Mouse (Mus musculus): ENCODE measurements around the gene Ntrk3. TPM values are rescaled to one million over a fixed set of nuclear protein-coding genes. Genes with fewer than 3 reads are reported as not detected.

Ntrk3 gene
- polyA plus RNA-seq, 1 experiment from 2014 or later = 2.3 TPM

- H3K4me2 ChIP-seq (ENCODE audit: low read depth, low read length) = no peak overlapping the region
- H3K9me3 ChIP-seq (replicated peaks; ENCODE audit: control insufficient read depth, low read length) = no peaks in the 10 kb centered on the region
- no peak overlapping the region for H3K9ac ChIP-seq (ENCODE audit: low read length)
- H3K36me3 ChIP-seq (ENCODE audit: control insufficient read depth, insufficient read depth) = no peaks in the 10 kb centered on the region
- no peaks in the 10 kb centered on the region for H3K4me1 ChIP-seq (ENCODE audit: control insufficient read depth, insufficient read depth, low read length)
- no peak overlapping the region for H3K4me3 ChIP-seq (ENCODE audit: low read length)
- no peak overlapping the region for H3K27ac ChIP-seq (ENCODE audit: low read length)
- WGBS = 58% methylated on average over 9 of the region's 9 CpGs
- H3K27me3 ChIP-seq (ENCODE audit: control insufficient read depth, insufficient read depth, low read length) = no peaks in the 10 kb centered on the region
- ATAC-seq (replicated peaks; ENCODE audit: extremely low read depth, insufficient read depth, low FRiP score) = no peak
Measured at GRCm38 (mm10) chr7:78619818-78620577, 117.8 kb downstream of the Ntrk3 start.

DNA sequence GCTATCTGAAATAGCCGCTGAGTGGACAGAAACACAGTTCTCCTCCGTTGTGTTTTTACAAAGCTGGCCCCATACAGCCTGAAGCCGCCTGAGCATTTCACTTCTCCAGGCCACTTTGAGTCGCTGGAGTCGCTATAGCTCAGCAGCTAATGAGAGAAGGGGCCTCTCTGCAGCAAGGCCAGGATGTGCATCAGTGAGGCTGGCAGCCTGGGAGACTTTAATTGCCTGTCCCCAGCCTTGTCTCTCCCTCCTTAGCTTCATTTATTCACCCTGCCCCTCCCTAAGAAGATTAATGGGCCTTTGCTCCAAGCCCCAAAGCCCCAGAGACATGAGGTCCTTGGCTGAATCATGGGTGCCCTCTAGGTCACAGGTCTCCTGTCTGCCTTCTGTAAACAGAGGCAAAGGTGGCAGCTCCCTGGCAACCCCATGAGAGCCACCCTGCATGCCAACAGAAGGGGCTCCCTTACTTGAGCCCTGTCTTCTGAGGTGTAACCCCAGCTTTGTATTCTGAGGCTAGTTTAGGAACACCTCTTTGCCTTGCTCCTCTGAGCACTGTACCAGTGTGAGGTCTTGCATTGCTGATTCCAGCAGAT lies 132.2 kb downstream of the Ntrk3 start:
- 26% methylated on average over 5 of the region's 5 CpGs for WGBS

GRCm38 (mm10) chr7:78603922-78604321 lies 133.9 kb downstream of the Ntrk3 start:
- no peak for ATAC-seq (replicated peaks; ENCODE audit: extremely low read depth, insufficient read depth, low FRiP score)
- H3K36me3 ChIP-seq (ENCODE audit: control insufficient read depth, insufficient read depth) = no peaks in the 10 kb centered on the region
- 49% methylated on average over 7 of the region's 7 CpGs for WGBS
- H3K27me3 ChIP-seq (ENCODE audit: control insufficient read depth, insufficient read depth, low read length) = peaks cover 6% of the 10 kb centered on the region
- H3K9ac ChIP-seq (ENCODE audit: low read length) = no peak overlapping the region
- no peaks in the 10 kb centered on the region for H3K4me1 ChIP-seq (ENCODE audit: control insufficient read depth, insufficient read depth, low read length)
- H3K4me2 ChIP-seq (ENCODE audit: low read depth, low read length) = no peak overlapping the region
- H3K27ac ChIP-seq (ENCODE audit: low read length) = no peak overlapping the region
- H3K4me3 ChIP-seq (ENCODE audit: low read length) = no peak overlapping the region
- H3K9me3 ChIP-seq (replicated peaks; ENCODE audit: control insufficient read depth, low read length) = no peaks in the 10 kb centered on the region

More for the DNA sequence above, 132.2 kb downstream of the Ntrk3 start:
- peaks cover 7% of the 10 kb centered on the region for H3K27me3 ChIP-seq (ENCODE audit: control insufficient read depth, insufficient read depth, low read length)
- ATAC-seq (replicated peaks; ENCODE audit: extremely low read depth, insufficient read depth, low FRiP score) = no peak
- H3K36me3 ChIP-seq (ENCODE audit: control insufficient read depth, insufficient read depth) = no peaks in the 10 kb centered on the region
- H3K4me2 ChIP-seq (ENCODE audit: low read depth, low read length) = no peak overlapping the region
- H3K27ac ChIP-seq (ENCODE audit: low read length) = no peak overlapping the region
- no peaks in the 10 kb centered on the region for H3K9me3 ChIP-seq (replicated peaks; ENCODE audit: control insufficient read depth, low read length)
- H3K4me1 ChIP-seq (ENCODE audit: control insufficient read depth, insufficient read depth, low read length) = no peaks in the 10 kb centered on the region
- H3K4me3 ChIP-seq (ENCODE audit: low read length) = no peak overlapping the region
- no peak overlapping the region for H3K9ac ChIP-seq (ENCODE audit: low read length)

- no peaks in the 10 kb centered on the region for H3K4me1 ChIP-seq (ENCODE audit: control insufficient read depth, insufficient read depth, low read length)
- no peaks in the 10 kb centered on the region for H3K9me3 ChIP-seq (replicated peaks; ENCODE audit: control insufficient read depth, low read length)
- H3K9ac ChIP-seq (ENCODE audit: low read length) = no peak overlapping the region
- WGBS = 53% methylated on average over 3 of the region's 3 CpGs
- H3K4me2 ChIP-seq (ENCODE audit: low read depth, low read length) = no peak overlapping the region
- H3K27me3 ChIP-seq (ENCODE audit: control insufficient read depth, insufficient read depth, low read length) = peaks cover 23% of the 10 kb centered on the region
- H3K4me3 ChIP-seq (ENCODE audit: low read length) = no peak overlapping the region
- ATAC-seq (replicated peaks; ENCODE audit: extremely low read depth, insufficient read depth, low FRiP score) = no peak
- H3K27ac ChIP-seq (ENCODE audit: low read length) = no peak overlapping the region
- no peaks in the 10 kb centered on the region for H3K36me3 ChIP-seq (ENCODE audit: control insufficient read depth, insufficient read depth)
Measured at GRCm38 (mm10) chr7:78601851-78602250, 136.0 kb downstream of the Ntrk3 start.

DNA sequence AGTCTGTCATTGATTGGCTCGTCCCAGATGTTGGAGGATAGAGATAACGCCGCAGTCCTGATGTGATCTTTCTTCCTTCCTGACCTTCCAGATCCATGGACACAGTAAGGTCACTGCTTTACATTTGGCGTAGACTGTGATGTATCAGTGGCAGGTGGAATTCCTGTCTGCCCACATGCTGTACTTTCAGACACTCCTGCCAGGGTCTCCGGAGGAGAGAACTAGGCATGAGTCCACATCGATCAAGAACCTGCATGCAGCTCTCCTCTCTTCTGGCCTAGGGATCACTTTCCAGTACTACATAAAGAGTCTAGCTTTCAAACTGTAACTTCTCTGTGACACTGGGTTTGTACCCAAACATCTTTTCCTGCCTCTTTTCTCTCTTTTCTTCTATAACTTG lies 136.9 kb downstream of the Ntrk3 start:
- Histone ChIP-seq H3K27me3 (ENCODE audit: control insufficient read depth, insufficient read depth, low read length) (peaks cover 28% of the 10 kb centered on the region), H3K4me1 (ENCODE audit: control insufficient read depth, insufficient read depth, low read length) (no peaks in the 10 kb centered on the region), H3K4me3 (ENCODE audit: low read length) (no peak overlapping the region), H3K9me3 (replicated peaks; ENCODE audit: control insufficient read depth, low read length) (no peaks in the 10 kb centered on the region), H3K36me3 (ENCODE audit: control insufficient read depth, insufficient read depth) (no peaks in the 10 kb centered on the region), H3K4me2 (ENCODE audit: low read depth, low read length) (no peak overlapping the region), H3K9ac (ENCODE audit: low read length) (no peak overlapping the region), H3K27ac (ENCODE audit: low read length) (no peak overlapping the region)
- ATAC-seq (replicated peaks; ENCODE audit: extremely low read depth, insufficient read depth, low FRiP score) = no peak
- 77% methylated on average over 6 of the region's 6 CpGs for WGBS

GRCm38 (mm10) chr7:78599941-78600677 lies 137.7 kb downstream of the Ntrk3 start:
- Histone ChIP-seq H3K9ac (ENCODE audit: low read length) (no peak overlapping the region), H3K27ac (ENCODE audit: low read length) (no peak overlapping the region), H3K27me3 (ENCODE audit: control insufficient read depth, insufficient read depth, low read length) (peaks cover 28% of the 10 kb centered on the region), H3K4me1 (ENCODE audit: control insufficient read depth, insufficient read depth, low read length) (no peaks in the 10 kb centered on the region), H3K4me2 (ENCODE audit: low read depth, low read length) (no peak overlapping the region), H3K9me3 (replicated peaks; ENCODE audit: control insufficient read depth, low read length) (no peaks in the 10 kb centered on the region), H3K4me3 (ENCODE audit: low read length) (no peak overlapping the region), H3K36me3 (ENCODE audit: control insufficient read depth, insufficient read depth) (no peaks in the 10 kb centered on the region)
- 66% methylated on average over 6 of the region's 6 CpGs for WGBS
- no peak for ATAC-seq (replicated peaks; ENCODE audit: extremely low read depth, insufficient read depth, low FRiP score)

- no peaks in the 10 kb centered on the region for H3K9me3 ChIP-seq (replicated peaks; ENCODE audit: control insufficient read depth, low read length)
- H3K27me3 ChIP-seq (ENCODE audit: control insufficient read depth, insufficient read depth, low read length) = peaks cover 24% of the 10 kb centered on the region
- H3K4me1 ChIP-seq (ENCODE audit: control insufficient read depth, insufficient read depth, low read length) = no peaks in the 10 kb centered on the region
- no peak; the same call in 1 of the 2 replicates for ATAC-seq (replicated peaks; ENCODE audit: extremely low read depth, insufficient read depth, low FRiP score)
- no peak overlapping the region for H3K4me3 ChIP-seq (ENCODE audit: low read length)
- H3K4me2 ChIP-seq (ENCODE audit: low read depth, low read length) = peak overlapping the region; percentile 1; the same call in 1 of the 2 replicates
- no peaks in the 10 kb centered on the region for H3K36me3 ChIP-seq (ENCODE audit: control insufficient read depth, insufficient read depth)
- 25% methylated on average over 12 of the region's 12 CpGs for WGBS
- no peak overlapping the region for H3K9ac ChIP-seq (ENCODE audit: low read length)
- no peak overlapping the region for H3K27ac ChIP-seq (ENCODE audit: low read length)
Measured at GRCm38 (mm10) chr7:78598147-78598546, 139.7 kb downstream of the Ntrk3 start.

GRCm38 (mm10) chr7:78597251-78598129 lies 140.3 kb downstream of the Ntrk3 start:
- ATAC-seq (replicated peaks; ENCODE audit: extremely low read depth, insufficient read depth, low FRiP score) = no peak
- Histone ChIP-seq H3K9me3 (replicated peaks; ENCODE audit: control insufficient read depth, low read length) (no peaks in the 10 kb centered on the region), H3K4me3 (ENCODE audit: low read length) (no peak overlapping the region), H3K27ac (ENCODE audit: low read length) (no peak overlapping the region), H3K4me1 (ENCODE audit: control insufficient read depth, insufficient read depth, low read length) (no peaks in the 10 kb centered on the region), H3K9ac (ENCODE audit: low read length) (no peak overlapping the region), H3K36me3 (ENCODE audit: control insufficient read depth, insufficient read depth) (no peaks in the 10 kb centered on the region), H3K4me2 (ENCODE audit: low read depth, low read length) (peak overlapping the region; percentile 1; the same call in 1 of the 2 replicates), H3K27me3 (ENCODE audit: control insufficient read depth, insufficient read depth, low read length) (peaks cover 24% of the 10 kb centered on the region)
- 15% methylated on average over 14 of the region's 15 CpGs for WGBS
